Mouse (Mus musculus) G1E (cell line): ENCODE data around the gene Lrp1. TPM values are rescaled to one million over a fixed set of nuclear protein-coding genes. Genes with fewer than 3 reads are reported as not detected.

Experiments
- ATAC-seq: 2 replicates; pipeline ENCODE4 v1.8.0; 2016; ENCODE audit warnings: mild to moderate bottlenecking; ENCODE audit not compliant: insufficient number of reproducible peaks, poor library complexity, low FRiP score, severe bottlenecking; ENCODE audit errors: extremely low read depth
- DNase-seq: peaks from one replicate; pipeline ENCODE4 v3.0.0; 2012; ENCODE audit warnings: low spot score
- H3K27me3 ChIP-seq: 2 replicates; pipeline ENCODE4 v1.6.1; 2012; ENCODE audit warnings: mild to moderate bottlenecking, low read length, inconsistent platforms; ENCODE audit not compliant: insufficient read depth
- H3K36me3 ChIP-seq: replicated peaks from 2 replicates; pipeline ENCODE3; 2012; ENCODE audit warnings: mild to moderate bottlenecking, inconsistent platforms
- H3K4me1 ChIP-seq: 2 replicates; pipeline ENCODE4 v1.6.1; 2012; ENCODE audit warnings: low read depth, low read length, inconsistent platforms, mixed read lengths; ENCODE audit not compliant: insufficient read depth
- H3K4me3 ChIP-seq: 2 replicates; pipeline ENCODE4 v1.5.1; 2012; ENCODE audit warnings: low read depth, mild to moderate bottlenecking, inconsistent platforms, low read length, moderate library complexity, mixed read lengths
- H3K9me3 ChIP-seq: replicated peaks from 2 replicates; pipeline ENCODE4 v1.6.1; 2012; ENCODE audit warnings: inconsistent platforms
- CTCF ChIP-seq: IDR thresholded peaks from 2 replicates; pipeline ENCODE4 v1.5.1; 2012; ENCODE audit warnings: low read depth, low read length, inconsistent platforms, mixed read lengths
- GATA1 ChIP-seq: IDR thresholded peaks from 2 replicates; pipeline ENCODE4 v1.6.1; 2012; ENCODE audit warnings: borderline replicate concordance, low read length, inconsistent platforms, mixed read lengths
- GATA2 ChIP-seq: IDR thresholded peaks from 2 replicates; pipeline ENCODE4 v1.6.1; 2012; ENCODE audit warnings: low read depth, low read length, inconsistent platforms, borderline replicate concordance
- POLR2AphosphoS5 ChIP-seq: IDR thresholded peaks from 2 replicates; pipeline ENCODE4 v1.6.1; 2012; ENCODE audit warnings: low read depth, low read length, inconsistent platforms; ENCODE audit not compliant: insufficient replicate concordance
- TAL1 ChIP-seq: conservative IDR thresholded peaks from 2 replicates; pipeline ENCODE4 v1.6.1; 2012; ENCODE audit warnings: low read depth, low read length, inconsistent platforms, mixed read lengths
- polyA plus RNA-seq: library from polyadenylated mRNA; stranded (reverse); fragments of >175 nt; gene quantifications from 2 replicates; pipeline ENCODE4 v1.2.3, GENCODE M21; 2012
- total RNA-seq, 2 experiments: library from RNA; stranded (forward) in 1 of 2; stranded (reverse) in 1 of 2; fragments of 200-1000 nt in 1 of 2; fragments of >200 nt in 1 of 2; fragmentation: Nextera tagmentation in 1 of 2; gene quantifications; 2 replicates each; pipeline ENCODE4 v1.2.3; 2014 to 2017

Lrp1 gene
- total and polyA plus RNA-seq, 3 experiments = 0.27 to 0.67 (median 0.30) TPM

GRCm38 (mm10) chr10:127587776-127588175 is 33.2 kb downstream of the Lrp1 start:
- Histone ChIP-seq H3K4me1 (peaks cover 16% of the 10 kb centered on the region), H3K9me3 (no peaks in the 10 kb centered on the region), H3K27me3 (peaks cover 46% of the 10 kb centered on the region), H3K4me3 (no peak overlapping the region), H3K36me3 (no peaks in the 10 kb centered on the region)
- TF ChIP-seq CTCF (no peak), GATA1 (no peak), POLR2AphosphoS5 (no peak), GATA2 (no peak), TAL1 (no peak)
- DNase-seq (no peak), ATAC-seq (no peak)

- no peaks in the 10 kb centered on the region for H3K36me3 ChIP-seq
- TF ChIP-seq GATA2 (no peak), TAL1 (no peak), POLR2AphosphoS5 (no peak), CTCF (no peak), GATA1 (no peak)
- H3K9me3 ChIP-seq = no peaks in the 10 kb centered on the region
- peaks cover 47% of the 10 kb centered on the region for H3K27me3 ChIP-seq
- ATAC-seq (no peak), DNase-seq (no peak)
- no peak overlapping the region for H3K4me3 ChIP-seq
- H3K4me1 ChIP-seq = peaks cover 11% of the 10 kb centered on the region
Measured at GRCm38 (mm10) chr10:127586209-127586608, 34.7 kb downstream of the Lrp1 start.

- Histone ChIP-seq H3K27me3 (peaks cover 53% of the 10 kb centered on the region), H3K4me3 (no peak overlapping the region), H3K4me1 (peaks cover 8% of the 10 kb centered on the region), H3K36me3 (no peaks in the 10 kb centered on the region), H3K9me3 (no peaks in the 10 kb centered on the region)
- ATAC-seq (no peak), DNase-seq (no peak)
- TF ChIP-seq TAL1 = no peak
- TF ChIP-seq GATA2 = no peak
- no peak for TF ChIP-seq GATA1
- TF ChIP-seq CTCF = no peak
- no peak for TF ChIP-seq POLR2AphosphoS5
Measured at GRCm38 (mm10) chr10:127585598-127585997, 35.4 kb downstream of the Lrp1 start.

GRCm38 (mm10) chr10:127583649-127584048 is 37.3 kb downstream of the Lrp1 start:
- DNase-seq (no peak), ATAC-seq (no peak)
- H3K36me3 ChIP-seq = no peaks in the 10 kb centered on the region
- TF ChIP-seq CTCF (no peak), TAL1 (no peak), POLR2AphosphoS5 (no peak), GATA1 (no peak), GATA2 (no peak)
- no peak overlapping the region for H3K4me3 ChIP-seq
- H3K27me3 ChIP-seq = peaks cover 57% of the 10 kb centered on the region
- no peaks in the 10 kb centered on the region for H3K9me3 ChIP-seq
- H3K4me1 ChIP-seq = 0 out of 2 replicates have a peak, but pooled peaks cover 3% of the 10 kb centered on the region

GRCm38 (mm10) chr10:127581291-127581690 is 39.7 kb downstream of the Lrp1 start:
- H3K27me3 ChIP-seq = peaks cover 73% of the 10 kb centered on the region
- no peak for TF ChIP-seq GATA2
- TF ChIP-seq POLR2AphosphoS5 = no peak
- no peak for TF ChIP-seq TAL1
- TF ChIP-seq CTCF = no peak
- no peak for TF ChIP-seq GATA1
- H3K36me3 ChIP-seq = no peaks in the 10 kb centered on the region
- H3K9me3 ChIP-seq = no peaks in the 10 kb centered on the region
- H3K4me1 ChIP-seq = peaks cover 15% of the 10 kb centered on the region
- H3K4me3 ChIP-seq = no peak overlapping the region
- no peak for ATAC-seq
- DNase-seq = no peak

GRCm38 (mm10) chr10:127577982-127578381 is 43.0 kb downstream of the Lrp1 start:
- Histone ChIP-seq H3K9me3 (no peaks in the 10 kb centered on the region), H3K4me3 (no peak overlapping the region), H3K36me3 (no peaks in the 10 kb centered on the region), H3K4me1 (peaks cover 15% of the 10 kb centered on the region), H3K27me3 (peaks cover 82% of the 10 kb centered on the region)
- no peak for DNase-seq
- ATAC-seq = no peak
- no peak for TF ChIP-seq GATA1
- no peak for TF ChIP-seq POLR2AphosphoS5
- no peak for TF ChIP-seq CTCF
- TF ChIP-seq GATA2 = no peak
- TF ChIP-seq TAL1 = no peak

GRCm38 (mm10) chr10:127577156-127577555 is 43.8 kb downstream of the Lrp1 start:
- H3K4me1 ChIP-seq = peaks cover 15% of the 10 kb centered on the region
- H3K9me3 ChIP-seq = no peaks in the 10 kb centered on the region
- DNase-seq = no peak
- peaks cover 82% of the 10 kb centered on the region for H3K27me3 ChIP-seq
- no peak for ATAC-seq
- no peak overlapping the region for H3K4me3 ChIP-seq
- TF ChIP-seq GATA1 (no peak), GATA2 (no peak), POLR2AphosphoS5 (no peak), TAL1 (no peak), CTCF (no peak)
- H3K36me3 ChIP-seq = no peaks in the 10 kb centered on the region
